Mouse (Mus musculus): ENCODE measurements around the gene Olfr767. TPM values are rescaled to one million over a fixed set of nuclear protein-coding genes. Genes with fewer than 3 reads are reported as not detected.

Olfr767 gene
- total and polyA plus RNA-seq, 3 experiments = not detected

- Histone ChIP-seq H3K4me1 (ENCODE audit: control insufficient read depth in 1 of 2, insufficient read depth in 2 of 2, low read length in 2 of 2) (no peaks in the 10 kb centered on the region), H3K79me2 (ENCODE audit: control insufficient read depth, insufficient read depth, low read length, poor library complexity) (no peaks in the 10 kb centered on the region), H3K4me3 (ENCODE audit: control insufficient read depth in 1 of 2, insufficient read depth in 1 of 2, low read depth in 2 of 2, low read length in 2 of 2) (no peak overlapping the region), H3K27me3 (ENCODE audit: control insufficient read depth in 1 of 2, insufficient read depth in 2 of 2, low read length in 2 of 2) (no peaks in the 10 kb centered on the region), H3K9me3 (replicated peaks; ENCODE audit: insufficient read depth, low read length) (no peaks in the 10 kb centered on the region), H3K27ac (ENCODE audit: control insufficient read depth, low read depth, low read length) (no peak overlapping the region), H3K36me3 (ENCODE audit: control insufficient read depth in 1 of 2, insufficient read depth in 2 of 2, low read length in 2 of 2) (no peaks in the 10 kb centered on the region), H3K9ac (ENCODE audit: control insufficient read depth, low read depth, low read length, poor library complexity, severe bottlenecking) (no peak overlapping the region)
- peak; percentile 66 for DNase-seq (ENCODE audit: low read depth, low spot score)
- TF ChIP-seq HCFC1 (IDR thresholded peaks at IDR 0.05; ENCODE audit: low read depth, low read length) = no peak
- peak; percentile 70 to 84 (median 75) for TF ChIP-seq CTCF (IDR thresholded peaks at IDR 0.05 in 2 of 3, conservative IDR thresholded peaks at IDR 0.05 in 1 of 3; ENCODE audit: control insufficient read depth in 1 of 3, insufficient read depth in 1 of 3, low read depth in 2 of 3, low read length in 3 of 3, poor library complexity in 1 of 3, severe bottlenecking in 1 of 3)
- peak; percentile 89 for TF ChIP-seq RAD21 (IDR thresholded peaks at IDR 0.05; ENCODE audit: low read depth, low read length)
- TF ChIP-seq MAZ (IDR thresholded peaks at IDR 0.05; ENCODE audit: low read depth, low read length) = no peak
- TF ChIP-seq UBTF (IDR thresholded peaks at IDR 0.05; ENCODE audit: borderline replicate concordance, insufficient read depth, low read depth, low read length) = no peak
- TF ChIP-seq RCOR1 (IDR thresholded peaks at IDR 0.05; ENCODE audit: low read depth, low read length) = no peak
- TF ChIP-seq BHLHE40 (IDR thresholded peaks at IDR 0.05; ENCODE audit: borderline replicate concordance, low read depth, low read length) = no peak
- peak; percentile 64 for TF ChIP-seq SMC3 (IDR thresholded peaks at IDR 0.05; ENCODE audit: low read depth, low read length)
- no peak for TF ChIP-seq MAFK (IDR thresholded peaks at IDR 0.05; ENCODE audit: borderline replicate concordance, low read depth, low read length)
- peak; percentile 47 for TF ChIP-seq ZC3H11A (IDR thresholded peaks at IDR 0.05; ENCODE audit: low read depth, low read length)
- TF ChIP-seq ELF1 (IDR thresholded peaks at IDR 0.05; ENCODE audit: low read depth, low read length) = no peak
- TF ChIP-seq ZKSCAN1 (IDR thresholded peaks at IDR 0.05; ENCODE audit: low read depth, low read length) = no peak
- no peak for TF ChIP-seq ZNF384 (IDR thresholded peaks at IDR 0.05; ENCODE audit: low read depth, low read length)
- no peak for TF ChIP-seq JUND (IDR thresholded peaks at IDR 0.05; ENCODE audit: low read depth, low read length)
- no peak for TF ChIP-seq USF2 (IDR thresholded peaks at IDR 0.05; ENCODE audit: borderline replicate concordance in 1 of 2, insufficient read depth in 1 of 2, low read depth in 1 of 2, low read length in 2 of 2)
- TF ChIP-seq MXI1 (IDR thresholded peaks at IDR 0.05; ENCODE audit: low read depth, low read length) = no peak
Measured at GRCm38 (mm10) chr10:129026018-129026662, 56.6 kb downstream of the Olfr767 start.

Other genes starting within 250 kb of the Olfr767 start
- gene Gdf11, start 191.2 kb downstream of the Olfr767 start, total RNA-seq (2012; rRNA removed) = 1.8 and 2.3 TPM in 2 replicates
- gene Gdf11, start 191.2 kb downstream of the Olfr767 start, polyA plus RNA-seq (2012; ENCODE audit: insufficient read depth in 1 of 2, insufficient read length in 2 of 2, low read depth in 1 of 2, low replicate concordance in 2 of 2, missing spikeins in 1 of 2) = 1 to 10 TPM in 1 of 2 experiments, not detected in 1; 2.8 TPM
- gene Cd63, start 181.9 kb downstream of the Olfr767 start, total RNA-seq (2012; rRNA removed) = 0.29 and 0.46 TPM in 2 replicates
- under 1 TPM in 1 of 2 experiments, not detected in 1; 0.64 TPM for gene Cd63, start 181.9 kb downstream of the Olfr767 start, polyA plus RNA-seq (2012; ENCODE audit: insufficient read depth in 1 of 2, insufficient read length in 2 of 2, low read depth in 1 of 2, low replicate concordance in 2 of 2, missing spikeins in 1 of 2)
- 1.2 and 2.9 TPM in 2 replicates for gene Rdh5, start 160.0 kb downstream of the Olfr767 start, total RNA-seq (2012; rRNA removed)
- gene Rdh5, start 160.0 kb downstream of the Olfr767 start, polyA plus RNA-seq (2012; ENCODE audit: insufficient read depth in 1 of 2, insufficient read length in 2 of 2, low read depth in 1 of 2, low replicate concordance in 2 of 2, missing spikeins in 1 of 2) = 1 to 10 TPM in 1 of 2 experiments, not detected in 1; 4.2 TPM
- 57.7 and 70.6 TPM in 2 replicates for gene Bloc1s1, start 158.9 kb downstream of the Olfr767 start, total RNA-seq (2012; rRNA removed)
- gene Bloc1s1, start 158.9 kb downstream of the Olfr767 start, polyA plus RNA-seq (2012; ENCODE audit: insufficient read depth in 1 of 2, insufficient read length in 2 of 2, low read depth in 1 of 2, low replicate concordance in 2 of 2, missing spikeins in 1 of 2) = 10 to 100 TPM in 1 of 2 experiments, not detected in 1; 45.1 TPM
- gene Itga7, start 149.1 kb downstream of the Olfr767 start, total RNA-seq (2012; rRNA removed) = 0.04 and 0.16 TPM in 2 replicates
- gene Itga7, start 149.1 kb downstream of the Olfr767 start, polyA plus RNA-seq (2012; ENCODE audit: insufficient read depth in 1 of 2, insufficient read length in 2 of 2, low read depth in 1 of 2, low replicate concordance in 2 of 2, missing spikeins in 1 of 2) = under 1 TPM in 1 of 2 experiments, not detected in 1; 0.14 TPM
- not detected in 2 replicates for gene Mettl7b, start 121.9 kb downstream of the Olfr767 start, total RNA-seq (2012; rRNA removed)
- not detected for gene Mettl7b, start 121.9 kb downstream of the Olfr767 start, polyA plus RNA-seq (2012; ENCODE audit: insufficient read depth in 1 of 2, insufficient read length in 2 of 2, low read depth in 1 of 2, low replicate concordance in 2 of 2, missing spikeins in 1 of 2)
- not detected in 2 replicates for gene Olfr9, start 93.5 kb downstream of the Olfr767 start, total RNA-seq (2012; rRNA removed)
- gene Olfr9, start 93.5 kb downstream of the Olfr767 start, polyA plus RNA-seq (2012; ENCODE audit: insufficient read depth in 1 of 2, insufficient read length in 2 of 2, low read depth in 1 of 2, low replicate concordance in 2 of 2, missing spikeins in 1 of 2) = not detected
- gene Olfr763, start 72.1 kb downstream of the Olfr767 start, total RNA-seq (2012; rRNA removed) = not detected in 2 replicates
- not detected for gene Olfr763, start 72.1 kb downstream of the Olfr767 start, polyA plus RNA-seq (2012; ENCODE audit: insufficient read depth in 1 of 2, insufficient read length in 2 of 2, low read depth in 1 of 2, low replicate concordance in 2 of 2, missing spikeins in 1 of 2)
- not detected in 2 replicates for gene Olfr764-ps1, start 43.0 kb downstream of the Olfr767 start, total RNA-seq (2012; rRNA removed)
- gene Olfr764-ps1, start 43.0 kb downstream of the Olfr767 start, polyA plus RNA-seq (2012; ENCODE audit: insufficient read depth in 1 of 2, insufficient read length in 2 of 2, low read depth in 1 of 2, low replicate concordance in 2 of 2, missing spikeins in 1 of 2) = not detected
- gene Olfr765, start 32.9 kb downstream of the Olfr767 start, total RNA-seq (2012; rRNA removed) = not detected in 2 replicates
- gene Olfr765, start 32.9 kb downstream of the Olfr767 start, polyA plus RNA-seq (2012; ENCODE audit: insufficient read depth in 1 of 2, insufficient read length in 2 of 2, low read depth in 1 of 2, low replicate concordance in 2 of 2, missing spikeins in 1 of 2) = not detected
- gene Olfr766-ps1, start 13.9 kb downstream of the Olfr767 start, total RNA-seq (2012; rRNA removed) = not detected in 2 replicates
- not detected for gene Olfr766-ps1, start 13.9 kb downstream of the Olfr767 start, polyA plus RNA-seq (2012; ENCODE audit: insufficient read depth in 1 of 2, insufficient read length in 2 of 2, low read depth in 1 of 2, low replicate concordance in 2 of 2, missing spikeins in 1 of 2)
- not detected in 2 replicates for gene Olfr768, start 16.5 kb upstream of the Olfr767 start, total RNA-seq (2012; rRNA removed)
- not detected for gene Olfr768, start 16.5 kb upstream of the Olfr767 start, polyA plus RNA-seq (2012; ENCODE audit: insufficient read depth in 1 of 2, insufficient read length in 2 of 2, low read depth in 1 of 2, low replicate concordance in 2 of 2, missing spikeins in 1 of 2)
- not detected in 2 replicates for gene Olfr769, start 35.0 kb upstream of the Olfr767 start, total RNA-seq (2012; rRNA removed)
- not detected for gene Olfr769, start 35.0 kb upstream of the Olfr767 start, polyA plus RNA-seq (2012; ENCODE audit: insufficient read depth in 1 of 2, insufficient read length in 2 of 2, low read depth in 1 of 2, low replicate concordance in 2 of 2, missing spikeins in 1 of 2)
- not detected in 2 replicates for gene Olfr770, start 56.1 kb upstream of the Olfr767 start, total RNA-seq (2012; rRNA removed)
- not detected for gene Olfr770, start 56.1 kb upstream of the Olfr767 start, polyA plus RNA-seq (2012; ENCODE audit: insufficient read depth in 1 of 2, insufficient read length in 2 of 2, low read depth in 1 of 2, low replicate concordance in 2 of 2, missing spikeins in 1 of 2)
- not detected in 2 replicates for gene Olfr771, start 81.8 kb upstream of the Olfr767 start, total RNA-seq (2012; rRNA removed)
- not detected for gene Olfr771, start 81.8 kb upstream of the Olfr767 start, polyA plus RNA-seq (2012; ENCODE audit: insufficient read depth in 1 of 2, insufficient read length in 2 of 2, low read depth in 1 of 2, low replicate concordance in 2 of 2, missing spikeins in 1 of 2)
- not detected in 2 replicates for gene Olfr772, start 95.0 kb upstream of the Olfr767 start, total RNA-seq (2012; rRNA removed)
- not detected for gene Olfr772, start 95.0 kb upstream of the Olfr767 start, polyA plus RNA-seq (2012; ENCODE audit: insufficient read depth in 1 of 2, insufficient read length in 2 of 2, low read depth in 1 of 2, low replicate concordance in 2 of 2, missing spikeins in 1 of 2)
- not detected in 2 replicates for gene Olfr773, start 104.5 kb upstream of the Olfr767 start, total RNA-seq (2012; rRNA removed)
- not detected for gene Olfr773, start 104.5 kb upstream of the Olfr767 start, polyA plus RNA-seq (2012; ENCODE audit: insufficient read depth in 1 of 2, insufficient read length in 2 of 2, low read depth in 1 of 2, low replicate concordance in 2 of 2, missing spikeins in 1 of 2)
- gene Olfr774, start 153.3 kb upstream of the Olfr767 start, total RNA-seq (2012; rRNA removed) = not detected in 2 replicates
- not detected for gene Olfr774, start 153.3 kb upstream of the Olfr767 start, polyA plus RNA-seq (2012; ENCODE audit: insufficient read depth in 1 of 2, insufficient read length in 2 of 2, low read depth in 1 of 2, low replicate concordance in 2 of 2, missing spikeins in 1 of 2)
- not detected in 2 replicates for gene Olfr775, start 165.5 kb upstream of the Olfr767 start, total RNA-seq (2012; rRNA removed)
- not detected for gene Olfr775, start 165.5 kb upstream of the Olfr767 start, polyA plus RNA-seq (2012; ENCODE audit: insufficient read depth in 1 of 2, insufficient read length in 2 of 2, low read depth in 1 of 2, low replicate concordance in 2 of 2, missing spikeins in 1 of 2)
- gene Olfr776, start 176.2 kb upstream of the Olfr767 start, total RNA-seq (2012; rRNA removed) = not detected in 2 replicates
- not detected for gene Olfr776, start 176.2 kb upstream of the Olfr767 start, polyA plus RNA-seq (2012; ENCODE audit: insufficient read depth in 1 of 2, insufficient read length in 2 of 2, low read depth in 1 of 2, low replicate concordance in 2 of 2, missing spikeins in 1 of 2)
- gene Olfr777, start 188.6 kb upstream of the Olfr767 start, total RNA-seq (2012; rRNA removed) = not detected in 2 replicates
- gene Olfr777, start 188.6 kb upstream of the Olfr767 start, polyA plus RNA-seq (2012; ENCODE audit: insufficient read depth in 1 of 2, insufficient read length in 2 of 2, low read depth in 1 of 2, low replicate concordance in 2 of 2, missing spikeins in 1 of 2) = not detected
- not detected in 2 replicates for gene Olfr780, start 235.2 kb upstream of the Olfr767 start, total RNA-seq (2012; rRNA removed)
- gene Olfr780, start 235.2 kb upstream of the Olfr767 start, polyA plus RNA-seq (2012; ENCODE audit: insufficient read depth in 1 of 2, insufficient read length in 2 of 2, low read depth in 1 of 2, low replicate concordance in 2 of 2, missing spikeins in 1 of 2) = not detected
- not detected in 2 replicates for gene Olfr781, start 245.9 kb upstream of the Olfr767 start, total RNA-seq (2012; rRNA removed)
- gene Olfr781, start 245.9 kb upstream of the Olfr767 start, polyA plus RNA-seq (2012; ENCODE audit: insufficient read depth in 1 of 2, insufficient read length in 2 of 2, low read depth in 1 of 2, low replicate concordance in 2 of 2, missing spikeins in 1 of 2) = not detected

Data from MEL (cell line).